Mouse (Mus musculus) CH12.LX (cell line): ENCODE measurements around the gene March6. TPM values are rescaled to one million over a fixed set of nuclear protein-coding genes. Genes with fewer than 3 reads are reported as not detected.

ENCODE experiments used
- DNase-seq: peaks from one replicate; pipeline ENCODE4 v3.0.0-alpha.2; 2013; ENCODE audit errors: extremely low read depth
- H3K27ac ChIP-seq: 2 replicates; pipeline ENCODE4 v1.5.1; 2012; ENCODE audit warnings: low read depth, mild to moderate bottlenecking, control low read depth, moderate library complexity; ENCODE audit not compliant: insufficient read depth
- H3K27me3 ChIP-seq: replicated peaks from 2 replicates; pipeline ENCODE3; 2012; ENCODE audit warnings: inconsistent platforms
- H3K36me3 ChIP-seq, 2 experiments: replicated peaks in 1 of 2; 2 replicates each; pipeline versions ENCODE3 to v1.6.1; 2012; ENCODE audit warnings: inconsistent platforms in 1 of 2, low read length in 1 of 2, mild to moderate bottlenecking in 1 of 2, mixed read lengths in 1 of 2, moderate library complexity in 1 of 2; ENCODE audit not compliant: control insufficient read depth in 1 of 2, insufficient read depth in 1 of 2
- H3K4me1 ChIP-seq, 2 experiments: 2 replicates each; pipeline ENCODE4 v1.6.1; 2012; ENCODE audit warnings: inconsistent platforms in 1 of 2, moderate library complexity in 1 of 2; ENCODE audit not compliant: insufficient read depth in 2 of 2, control insufficient read depth in 1 of 2
- H3K4me2 ChIP-seq: 2 replicates; pipeline ENCODE4 v1.6.1; 2012; ENCODE audit warnings: low read depth, mild to moderate bottlenecking, control low read depth; ENCODE audit not compliant: poor library complexity, insufficient read depth, severe bottlenecking
- H3K4me3 ChIP-seq, 3 experiments: fragments of 150-350 bp in 1 of 3; sonication (generic) in 1 of 3; replicated peaks in 1 of 3; 2 replicates each; pipeline versions ENCODE3 to v1.5.1; 2011 to 2012; ENCODE audit warnings: low read depth in 2 of 3, low read length in 2 of 3, mild to moderate bottlenecking in 2 of 3, moderate library complexity in 2 of 3, control low read depth in 1 of 3, improper control_type of control experiment in 1 of 3, inconsistent platforms in 1 of 3, mixed read lengths in 1 of 3; ENCODE audit not compliant: poor library complexity in 1 of 3
- H3K79me2 ChIP-seq: replicated peaks from 2 replicates; pipeline ENCODE4 v1.6.1; 2012; ENCODE audit warnings: mild to moderate bottlenecking, moderate library complexity; ENCODE audit not compliant: control insufficient read depth, poor library complexity, insufficient read depth, severe bottlenecking; ENCODE audit errors: extremely low read depth
- H3K9ac ChIP-seq: 2 replicates; pipeline ENCODE4 v1.6.1; 2012; ENCODE audit warnings: low read depth, mild to moderate bottlenecking, control low read depth, moderate library complexity; ENCODE audit not compliant: insufficient read depth
- H3K9me3 ChIP-seq: replicated peaks from 2 replicates; pipeline ENCODE3; 2012; ENCODE audit warnings: low read length, inconsistent platforms, mixed read lengths
- BHLHE40 ChIP-seq: IDR thresholded peaks from 2 replicates; pipeline ENCODE4 v1.6.1; 2011; ENCODE audit warnings: mild to moderate bottlenecking, low read depth, low read length, improper control_type of control experiment
- CTCF ChIP-seq, 2 experiments: IDR thresholded peaks in 1 of 2; conservative IDR thresholded peaks in 1 of 2; 2 replicates each; pipeline ENCODE4 v1.5.1; 2011 to 2012; ENCODE audit warnings: low read depth in 2 of 2, low read length in 2 of 2, improper control_type of control experiment in 1 of 2, inconsistent platforms in 1 of 2, mild to moderate bottlenecking in 1 of 2, moderate library complexity in 1 of 2
- E2F4 ChIP-seq: IDR thresholded peaks from 2 replicates; pipeline ENCODE4 v1.6.1; 2011; ENCODE audit warnings: low read depth, low read length, improper control_type of control experiment; ENCODE audit not compliant: insufficient replicate concordance
- ELF1 ChIP-seq: IDR thresholded peaks from 2 replicates; pipeline ENCODE4 v1.6.1; 2014; ENCODE audit warnings: low read depth, mild to moderate bottlenecking, inconsistent platforms, low read length, improper control_type of control experiment
- ETS1 ChIP-seq: conservative IDR thresholded peaks from 2 replicates; pipeline ENCODE4 v1.6.1; 2012; ENCODE audit warnings: low read depth, mild to moderate bottlenecking, inconsistent platforms, low read length, improper control_type of control experiment, moderate library complexity
- HCFC1 ChIP-seq: IDR thresholded peaks from 2 replicates; pipeline ENCODE4 v1.6.1; 2012; ENCODE audit warnings: low read depth, mild to moderate bottlenecking, inconsistent platforms, low read length, improper control_type of control experiment
- IRF4 ChIP-seq: IDR thresholded peaks from 2 replicates; pipeline ENCODE4 v1.6.1; 2014; ENCODE audit warnings: low read depth, mild to moderate bottlenecking, inconsistent platforms, low read length, improper control_type of control experiment
- JUN ChIP-seq: IDR thresholded peaks from 2 replicates; pipeline ENCODE4 v1.6.1; 2011; ENCODE audit warnings: low read depth, mild to moderate bottlenecking, low read length, improper control_type of control experiment, moderate library complexity; ENCODE audit not compliant: insufficient read depth
- MAFK ChIP-seq: IDR thresholded peaks from 2 replicates; pipeline ENCODE4 v1.6.1; 2011; ENCODE audit warnings: low read length, improper control_type of control experiment; ENCODE audit not compliant: insufficient replicate concordance
- MAX ChIP-seq: IDR thresholded peaks from 2 replicates; pipeline ENCODE4 v1.6.1; 2011; ENCODE audit warnings: low read length, improper control_type of control experiment
- NELFE ChIP-seq: IDR thresholded peaks from 2 replicates; pipeline ENCODE4 v1.6.1; 2011; ENCODE audit warnings: low read depth, low read length, improper control_type of control experiment
- PAX5 ChIP-seq: IDR thresholded peaks from 2 replicates; pipeline ENCODE4 v1.6.1; 2012; ENCODE audit warnings: low read length, inconsistent platforms, mixed read lengths
- SMC3 ChIP-seq: IDR thresholded peaks from 2 replicates; pipeline ENCODE4 v1.6.1; 2011; ENCODE audit warnings: low read depth, low read length, improper control_type of control experiment
- TBP ChIP-seq: conservative IDR thresholded peaks from 2 replicates; pipeline ENCODE4 v1.6.1; 2011; ENCODE audit warnings: low read depth, low read length, improper control_type of control experiment
- TCF12 ChIP-seq: IDR thresholded peaks from 2 replicates; pipeline ENCODE4 v1.6.1; 2014; ENCODE audit warnings: low read depth, mild to moderate bottlenecking, inconsistent platforms, low read length, improper control_type of control experiment
- UBTF ChIP-seq: IDR thresholded peaks from 2 replicates; pipeline ENCODE4 v1.6.1; 2012; ENCODE audit warnings: low read depth, mild to moderate bottlenecking, inconsistent platforms, low read length, improper control_type of control experiment, moderate library complexity
- USF1 ChIP-seq: IDR thresholded peaks from 2 replicates; pipeline ENCODE4 v1.6.1; 2014; ENCODE audit warnings: low read depth, mild to moderate bottlenecking, inconsistent platforms, low read length, improper control_type of control experiment
- USF2 ChIP-seq: conservative IDR thresholded peaks from 2 replicates; pipeline ENCODE4 v1.6.1; 2011; ENCODE audit warnings: low read depth, low read length, improper control_type of control experiment
- ZKSCAN1 ChIP-seq: IDR thresholded peaks from 2 replicates; pipeline ENCODE4 v1.6.1; 2012; ENCODE audit warnings: low read depth, inconsistent platforms, low read length, improper control_type of control experiment, borderline replicate concordance
- ZMIZ1 ChIP-seq: IDR thresholded peaks from 2 replicates; pipeline ENCODE4 v1.6.1; 2012; ENCODE audit warnings: low read depth, mild to moderate bottlenecking, inconsistent platforms, low read length, improper control_type of control experiment
- ZNF384 ChIP-seq: IDR thresholded peaks from 2 replicates; pipeline ENCODE4 v1.6.1; 2012; ENCODE audit warnings: low read depth, low read length, improper control_type of control experiment, inconsistent platforms
- dilution Hi-C: fragments of 300-500 bp; cut with MboI; formaldehyde crosslinking; loops from 2 replicates; pipeline ENCODE4 v1.14.3; 2020; ENCODE audit warnings: low sequenced_read_pairs; ENCODE audit not compliant: extremely low pct_unique_long_range_greater_than_20kb, extremely low pct_ligation_motif_present
- in situ Hi-C: fragments of 300-500 bp; cut with MboI; formaldehyde crosslinking; loops from 3 replicates; pipeline ENCODE4 v1.14.3; 2019; ENCODE audit warnings: low sequenced_read_pairs, low pct_ligation_motif_present, low pct_unique_long_range_greater_than_20kb, mixed read lengths
- polyA plus RNA-seq: library from polyadenylated mRNA; unstranded; fragments of >175 nt; gene quantifications from 2 replicates; pipeline ENCODE4 v1.2.1, GENCODE M21; 2012; ENCODE audit warnings: low read depth; ENCODE audit not compliant: insufficient read length
- total RNA-seq, 2 experiments: library from RNA; depleted of rRNA; stranded (reverse); fragments of 300-350 nt in 1 of 2; fragments of >200 nt in 1 of 2; gene quantifications; 2 replicates each; pipeline ENCODE4 v1.2.3; 2012 to 2014

March6 gene
- total and polyA plus RNA-seq, 3 experiments, result 18.3 to 41.4 (median 29.1) TPM

- in situ Hi-C loops (loop anchor here (5.0 kb wide), 1 partner anchor 46 kb away; the partner anchor contains the start of gene Ankrd33b), dilution Hi-C loops (no loop called here)
- Histone ChIP-seq H3K36me3 (no peaks in the 10 kb centered on the region), H3K27me3 (no peaks in the 10 kb centered on the region), H3K4me2 (no peak overlapping the region), H3K27ac (no peak overlapping the region), H3K79me2 (no peaks in the 10 kb centered on the region), H3K9ac (no peak overlapping the region), H3K4me3 (no peak overlapping the region), H3K9me3 (no peaks in the 10 kb centered on the region), H3K4me1 (peaks cover 23 to 62% of the 10 kb centered on the region in 2 experiments)
- no peak for TF ChIP-seq BHLHE40
- DNase-seq, result peak; percentile 33
These were observed 117.9 kb downstream of the March6 start for GRCm38 (mm10) chr15:31412933-31413332.

DNA sequence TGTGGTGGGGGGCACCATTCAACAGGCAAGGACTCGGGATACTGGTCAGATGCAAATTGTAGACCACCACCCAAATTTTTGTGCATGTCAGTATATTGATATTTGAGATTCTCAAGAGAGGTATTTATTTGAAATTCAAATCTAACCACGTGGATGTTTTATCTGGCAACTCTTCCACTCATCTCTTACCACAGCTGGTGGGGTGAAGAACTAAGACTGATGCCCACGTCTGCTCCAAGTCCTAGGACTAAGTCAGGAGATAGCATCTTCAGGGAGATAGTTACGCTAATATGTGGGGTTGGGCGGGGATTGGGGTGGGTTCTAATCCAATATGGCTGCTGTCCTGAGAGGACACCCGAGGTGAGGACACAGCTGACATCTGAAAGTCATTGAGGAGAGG lies 118.4 kb downstream of the March6 start:
- no peaks in the 10 kb centered on the region for H3K79me2 ChIP-seq
- no peak for DNase-seq
- dilution Hi-C loops (no loop called here), in situ Hi-C loops (loop anchor here (5.0 kb wide), 1 partner anchor 45 kb away; the partner anchor contains the start of gene Ankrd33b)
- no peaks in the 10 kb centered on the region for H3K27me3 ChIP-seq
- H3K9ac ChIP-seq, result no peak overlapping the region
- no peak overlapping the region for H3K4me3 ChIP-seq
- H3K4me2 ChIP-seq, result no peak overlapping the region
- no peak overlapping the region for H3K27ac ChIP-seq
- no peaks in the 10 kb centered on the region for H3K36me3 ChIP-seq
- TF ChIP-seq MAX, result no peak
- TF ChIP-seq ZKSCAN1, result no peak
- TF ChIP-seq MAFK, result no peak
- no peak for TF ChIP-seq ETS1
- TF ChIP-seq JUN, result no peak
- TF ChIP-seq CTCF (conservative IDR thresholded peaks at IDR 0.05 in 1 of 2, IDR thresholded peaks at IDR 0.05 in 1 of 2; ENCODE audit: low read depth in 2 of 2, low read length in 2 of 2), result no peak
- TF ChIP-seq IRF4, result no peak
- H3K9me3 ChIP-seq, result no peaks in the 10 kb centered on the region
- H3K4me1 ChIP-seq, result peaks cover 22 to 57% of the 10 kb centered on the region in 2 experiments

DNA sequence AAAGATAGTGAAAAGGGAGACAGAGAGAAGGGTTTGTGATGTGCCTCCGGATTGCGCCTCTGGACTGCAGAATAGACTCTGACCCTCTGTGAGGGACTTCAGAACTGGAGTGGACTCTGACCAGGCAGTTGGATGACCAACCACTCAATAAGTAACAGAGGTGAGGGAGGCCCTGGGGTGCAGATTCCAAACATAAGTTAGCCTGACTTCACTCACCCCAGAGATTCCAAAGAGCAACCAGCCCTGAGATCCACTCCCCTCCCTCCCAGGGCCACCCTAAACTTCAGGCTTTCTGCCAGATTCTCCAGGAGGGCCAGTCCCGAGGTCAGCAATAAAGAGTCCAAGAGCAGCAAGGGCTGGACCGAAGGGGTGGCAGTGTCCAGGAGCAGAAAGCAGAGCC lies 123.4 kb downstream of the March6 start:
- Histone ChIP-seq H3K9me3 (no peaks in the 10 kb centered on the region), H3K27me3 (no peaks in the 10 kb centered on the region), H3K4me1 (peaks cover 18 to 30% of the 10 kb centered on the region in 2 experiments), H3K79me2 (no peaks in the 10 kb centered on the region), H3K9ac (no peak overlapping the region), H3K4me2 (no peak overlapping the region), H3K27ac (no peak overlapping the region), H3K36me3 (no peaks in the 10 kb centered on the region), H3K4me3 (no peak overlapping the region)
- in situ Hi-C loops, result no loop called here
- no peak for DNase-seq
- dilution Hi-C loops, result no loop called here
- TF ChIP-seq ZNF384 (no peak), ZMIZ1 (no peak), MAX (no peak), SMC3 (no peak), TBP (no peak), E2F4 (no peak), TCF12 (no peak), USF2 (no peak), UBTF (no peak), ELF1 (no peak), HCFC1 (no peak), MAFK (no peak), ETS1 (no peak), JUN (no peak), USF1 (no peak), NELFE (no peak), PAX5 (no peak)
